Mouse (Mus musculus) cerebellum, adult 2 months (tissue): Measurements from ENCODE around the gene Ndufa10.

ENCODE experiments used
- CTCF ChIP-seq: fragments of 200-500 bp; IDR thresholded peaks from 2 replicates; pipeline ENCODE4 v1.5.1; 2011; ENCODE audit warnings: low read depth, mild to moderate bottlenecking, control low read depth, low read length, moderate library complexity, borderline replicate concordance; ENCODE audit not compliant: insufficient read depth
- POLR2A ChIP-seq: fragments of 200-500 bp; IDR thresholded peaks from 2 replicates; pipeline ENCODE4 v1.6.1; 2011; ENCODE audit warnings: low read length, control low read depth, borderline replicate concordance; ENCODE audit not compliant: insufficient read depth

DNA sequence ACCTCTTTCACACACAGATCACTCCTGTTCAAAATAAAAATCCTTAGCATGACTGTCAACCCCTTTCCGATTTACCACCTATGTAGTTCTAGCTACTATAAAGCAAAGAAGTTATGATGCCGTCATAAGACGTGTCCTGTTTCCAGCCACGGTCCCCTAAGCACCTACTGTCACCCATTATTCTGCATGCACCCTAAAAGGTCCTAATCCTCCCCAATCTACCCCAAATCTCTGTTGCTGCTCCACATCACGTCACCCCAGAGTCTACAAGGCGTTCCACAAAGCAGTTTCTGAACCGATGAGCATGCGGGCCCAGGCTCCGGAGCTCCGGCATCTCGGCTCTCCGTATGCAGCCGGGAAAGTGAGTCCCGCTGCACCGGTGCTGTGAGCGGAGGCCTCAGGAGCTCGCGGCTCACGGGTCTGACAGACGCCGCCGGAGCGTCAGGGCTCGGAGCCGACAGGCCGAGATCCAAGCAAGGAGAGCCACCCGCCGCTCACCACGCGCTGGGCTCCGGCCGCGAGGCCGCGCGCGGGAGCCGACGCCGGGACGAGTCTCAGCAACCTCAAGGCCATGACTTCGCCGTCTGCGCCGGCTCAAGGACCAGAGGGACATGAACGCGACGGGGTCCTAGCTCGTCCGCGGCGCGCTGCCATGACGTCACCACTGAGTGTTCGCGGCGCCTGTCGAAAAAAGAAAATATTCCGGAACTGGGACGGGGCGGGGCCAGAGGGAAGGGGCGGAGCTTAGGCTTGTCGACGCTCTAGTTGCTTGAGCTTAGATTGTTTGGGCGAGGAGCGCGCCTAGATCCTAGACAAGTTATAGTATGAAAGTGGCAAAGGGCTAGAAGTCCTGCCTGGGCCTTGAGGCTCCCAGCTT lies at the start of gene Ndufa10:
- TF ChIP-seq CTCF = no peak
- TF ChIP-seq POLR2A = peak; percentile 79
